ENCODE assay signal across 8 mouse cellular contexts in genomic region chr2:110229143-110230087, GRCm38 (mm10).
DNase-seq lines count a peak whose midpoint lies in the region; ATAC-seq lines count a peak whose summit lies in the region.

No protein-coding gene starts in this region.

- DNase-seq in urinary bladder, postnatal 14 days (ENCODE audit: low spot score) = peak; percentile 66
- no peak for DNase-seq in urinary bladder, postnatal 10 days (ENCODE audit: low spot score)
- DNase-seq in embryo, embryonic 11.5 days (ENCODE audit: low read depth, low spot score) = peak; percentile 74
- peak; percentile 53 to 65 for DNase-seq in heart, adult 9 months (ENCODE audit: low spot score in 2 of 2)
- DNase-seq in kidney, adult 8-10 months = peak; percentile 80 to 82
- DNase-seq in limb, embryonic 11.5 days (ENCODE audit: low spot score) = peak; percentile 62

- peaks cover 3% of the 10 kb centered on the region; the same call in 1 of the 2 replicates for H3K4me1 ChIP-seq in limb, embryonic 11.5 days (ENCODE audit: control insufficient read depth, insufficient read depth, low read length)
- no peaks in the 10 kb centered on the region for H3K4me1 ChIP-seq in midbrain, embryonic 16.5 days (ENCODE audit: control insufficient read depth, insufficient read depth, low read length)

- no peaks in the 10 kb centered on the region for H3K27me3 ChIP-seq in limb, embryonic 11.5 days (ENCODE audit: control insufficient read depth, insufficient read depth, low read length)
- no peaks in the 10 kb centered on the region for H3K27me3 ChIP-seq in midbrain, embryonic 16.5 days (ENCODE audit: control insufficient read depth, insufficient read depth, low read depth, low read length)

- H3K4me2 ChIP-seq in limb, embryonic 11.5 days (ENCODE audit: low read depth, severe bottlenecking) = no peak overlapping the region
- peak overlapping the region; percentile 17 for H3K4me2 ChIP-seq in midbrain, embryonic 16.5 days (ENCODE audit: low read length)

- no peaks in the 10 kb centered on the region for H3K9me3 ChIP-seq in limb, embryonic 11.5 days (ENCODE audit: control insufficient read depth, low read length)
- no peaks in the 10 kb centered on the region for H3K9me3 ChIP-seq in midbrain, embryonic 16.5 days (replicated peaks; ENCODE audit: control insufficient read depth, low read length, poor library complexity, severe bottlenecking)

- H3K36me3 ChIP-seq in limb, embryonic 11.5 days (ENCODE audit: control insufficient read depth, insufficient read depth, low read length) = no peaks in the 10 kb centered on the region
- no peaks in the 10 kb centered on the region for H3K36me3 ChIP-seq in midbrain, embryonic 16.5 days (ENCODE audit: control insufficient read depth, insufficient read depth, low read length)

- no peak overlapping the region for H3K4me3 ChIP-seq in limb, embryonic 11.5 days (ENCODE audit: low read depth, low read length)
- no peak overlapping the region for H3K4me3 ChIP-seq in midbrain, embryonic 16.5 days (ENCODE audit: low read depth, low read length)

- H3K27ac ChIP-seq in limb, embryonic 11.5 days (replicated peaks; ENCODE audit: low read depth, low read length) = no peak overlapping the region
- no peak overlapping the region for H3K27ac ChIP-seq in midbrain, embryonic 16.5 days (ENCODE audit: low read length)

- peak; percentile 64 for ATAC-seq in limb, embryonic 11.5 days (ENCODE audit: insufficient number of reproducible peaks, low FRiP score, low TSS enrichment, low read depth)
- ATAC-seq in midbrain, embryonic 16.5 days = peak; percentile 95
- no peak for ATAC-seq in activated CD4-positive, CD25-positive, alpha-beta regulatory T cell, adult 4 months

- 41% methylated on average over 15 of the region's 15 CpGs for WGBS in limb, embryonic 11.5 days
- WGBS in midbrain, embryonic 16.5 days = 41% methylated on average over 15 of the region's 15 CpGs

- no peak overlapping the region for H3K9ac ChIP-seq in limb, embryonic 11.5 days (ENCODE audit: low read length)
- no peak overlapping the region for H3K9ac ChIP-seq in midbrain, embryonic 16.5 days (ENCODE audit: low read depth, low read length)
